Mouse (Mus musculus): ENCODE results near the gene B4galnt4. TPM values are rescaled to one million over a fixed set of nuclear protein-coding genes. Genes with fewer than 3 reads are reported as not detected.

Gene B4galnt4
- total and polyA plus RNA-seq, 3 experiments: 1.4 to 3.0 (median 1.7) TPM

DNA sequence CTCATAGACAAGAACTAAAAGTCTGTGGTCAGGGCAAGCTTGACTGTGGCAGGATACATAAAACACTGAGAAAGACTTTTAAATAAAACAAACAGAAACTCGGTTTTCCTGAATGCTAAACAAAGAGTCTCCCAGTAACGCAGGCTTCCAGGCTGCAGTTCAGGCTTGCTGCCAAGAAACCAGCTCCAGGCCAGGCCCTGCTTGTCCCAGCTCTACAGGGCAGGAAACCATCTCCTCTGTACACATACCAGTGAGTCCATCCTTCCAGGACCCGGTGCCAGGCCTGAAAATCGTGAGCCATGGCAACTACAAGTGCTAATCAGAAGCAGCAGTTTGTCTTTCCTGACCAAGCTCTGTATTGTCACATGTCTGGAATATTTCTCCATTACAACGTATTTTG is 19.2 kb upstream of the B4galnt4 start:
- peak; percentile 72 for DNase-seq

GRCm38 (mm10) chr7:141042539-141042938 is 18.4 kb upstream of the B4galnt4 start:
- DNase-seq: no peak

- DNase-seq: no peak
Observed at GRCm38 (mm10) chr7:141046931-141047580, 13.8 kb upstream of the B4galnt4 start.

- peak; percentile 84 for DNase-seq
Observed at GRCm38 (mm10) chr7:141047581-141048225, 13.2 kb upstream of the B4galnt4 start.

DNA sequence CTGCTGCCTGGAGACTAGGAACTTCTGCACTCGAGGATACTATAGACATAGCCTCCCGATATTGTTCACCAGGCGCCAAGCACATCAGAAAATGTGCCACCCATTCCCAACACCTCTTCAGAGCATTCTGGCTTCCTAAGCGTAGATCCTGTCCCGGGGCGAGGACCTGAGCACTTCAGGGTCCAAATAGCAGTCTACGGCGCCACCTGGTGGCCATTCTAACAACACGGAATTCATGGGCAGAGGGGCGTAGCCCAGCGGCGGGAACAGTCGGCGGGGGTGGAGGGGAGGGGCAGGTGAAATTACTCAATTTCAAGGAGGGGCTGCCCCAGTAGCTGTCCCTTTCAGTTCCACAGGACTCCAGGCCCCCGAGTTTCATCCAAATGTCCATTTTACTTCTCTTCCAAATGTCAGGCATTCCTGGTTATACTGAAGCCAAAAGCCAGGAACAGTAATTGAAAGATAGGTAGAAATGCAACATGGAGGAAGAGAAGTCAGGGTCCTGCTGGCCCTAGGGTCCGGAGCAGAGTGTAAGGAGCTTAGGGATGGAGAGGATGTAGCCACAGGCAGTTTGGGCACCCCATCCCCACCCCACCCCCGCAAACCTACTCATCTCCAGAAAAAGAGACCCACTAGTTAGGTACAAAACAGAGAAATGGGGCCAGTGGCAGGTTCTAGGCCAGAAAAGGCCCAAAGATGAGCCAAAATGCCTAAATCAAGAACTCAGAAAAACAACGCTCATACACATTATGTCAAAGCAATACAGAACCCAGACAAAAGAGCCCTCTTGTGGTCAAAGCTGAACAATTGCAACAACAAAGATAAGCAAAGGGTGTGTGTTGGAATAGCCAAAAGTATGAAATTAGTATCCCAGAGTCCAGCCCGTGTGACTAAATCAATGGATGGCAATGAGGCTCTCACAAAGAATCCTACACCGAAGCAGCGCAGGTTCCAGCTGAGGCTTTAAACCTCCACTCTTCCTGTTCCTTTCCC is 12.4 kb upstream of the B4galnt4 start:
- DNase-seq: peak; percentile 92

DNA sequence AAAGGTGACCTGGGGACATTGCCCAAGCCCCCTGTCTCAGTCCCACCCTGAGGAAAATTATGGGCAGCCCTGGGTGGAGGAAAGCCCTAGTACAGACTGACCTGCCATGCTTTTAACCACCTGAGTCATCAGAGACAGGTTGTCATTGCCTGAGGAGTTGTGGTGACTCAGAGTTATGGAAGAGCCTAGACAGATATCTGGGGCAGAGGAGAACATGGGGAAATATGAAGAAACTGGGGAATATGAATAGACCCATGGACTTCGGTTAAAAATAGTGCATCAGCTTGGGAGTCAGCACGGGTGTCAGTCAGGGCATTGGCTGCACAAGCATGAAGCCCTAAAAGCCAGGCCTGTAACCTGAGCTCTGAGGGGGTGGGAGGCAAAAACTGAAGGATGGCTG is 11.6 kb upstream of the B4galnt4 start:
- DNase-seq: peak; percentile 16

GRCm38 (mm10) chr7:141051060-141051685 is 9.7 kb upstream of the B4galnt4 start:
- DNase-seq: peak; percentile 36

DNA sequence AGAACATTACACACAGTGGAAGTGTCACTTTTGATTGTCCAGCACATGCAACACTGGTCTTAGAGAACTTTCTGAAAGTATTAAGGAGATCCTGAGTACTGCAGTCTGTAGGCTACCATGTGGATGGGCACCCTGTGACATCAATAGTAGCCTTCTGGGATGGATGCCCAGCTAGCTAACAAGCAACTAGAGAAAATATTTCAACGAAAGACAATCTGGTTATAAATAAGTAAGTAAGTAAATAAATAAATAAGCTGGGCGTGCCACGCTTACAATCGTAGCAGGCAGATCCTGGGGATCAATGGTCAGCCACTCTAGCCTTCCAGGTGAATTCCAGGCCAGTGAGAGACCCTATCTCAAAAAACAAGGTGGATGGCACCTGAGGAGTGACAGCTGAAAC is 8.9 kb upstream of the B4galnt4 start:
- no peak for DNase-seq

- no peak for DNase-seq
Observed at GRCm38 (mm10) chr7:141052421-141052820, 8.5 kb upstream of the B4galnt4 start.

DNA sequence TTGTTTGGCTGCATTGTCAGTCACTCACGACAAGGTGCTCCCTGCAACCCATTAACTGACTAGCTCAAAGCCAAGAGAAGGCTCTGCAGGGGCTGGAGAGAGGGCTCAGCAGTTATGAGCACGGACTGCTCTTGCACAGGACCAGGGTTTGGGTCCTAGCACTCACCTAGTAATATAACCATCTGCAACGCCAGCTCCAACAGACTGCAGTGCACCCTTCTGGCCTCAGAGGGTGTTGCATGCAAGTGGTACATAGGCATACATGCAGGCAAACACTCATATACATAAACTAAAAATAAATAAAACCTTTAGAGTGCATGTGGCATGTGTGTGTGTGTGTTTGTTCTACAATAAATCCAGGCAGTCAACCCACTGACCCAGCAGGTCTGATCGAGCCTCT is 5.1 kb upstream of the B4galnt4 start:
- no peak for DNase-seq

- no peak for DNase-seq
Observed at GRCm38 (mm10) chr7:141056976-141057375, 3.9 kb upstream of the B4galnt4 start.

GRCm38 (mm10) chr7:141057541-141057940 is 3.4 kb upstream of the B4galnt4 start:
- no peak for DNase-seq

GRCm38 (mm10) chr7:141058601-141059341 is 2.1 kb upstream of the B4galnt4 start:
- no peak for DNase-seq

GRCm38 (mm10) chr7:141059929-141060328 is 975 bp upstream of the B4galnt4 start:
- DNase-seq: no peak

DNA sequence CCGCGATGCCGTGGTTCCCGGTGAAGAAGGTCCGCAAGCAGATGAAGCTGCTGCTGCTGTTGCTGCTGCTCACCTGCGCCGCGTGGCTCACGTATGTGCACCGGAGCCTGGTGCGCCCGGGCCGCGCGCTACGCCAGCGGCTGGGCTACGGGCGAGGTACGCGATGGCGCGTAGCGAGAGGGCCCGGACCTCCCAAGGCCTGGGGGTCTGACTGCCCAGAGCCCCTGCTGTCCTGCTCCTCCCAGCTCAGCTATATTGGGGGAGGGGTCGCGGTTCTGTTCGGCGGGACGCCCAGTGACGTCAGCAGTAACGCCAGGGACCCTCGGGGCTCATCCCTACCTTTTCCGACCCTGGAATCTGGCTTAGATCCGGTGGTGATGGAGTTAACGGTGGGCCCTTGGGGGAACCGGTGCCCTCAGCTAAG is 377 bp downstream of the B4galnt4 start:
- DNase-seq: no peak

- DNase-seq: no peak
Observed at GRCm38 (mm10) chr7:141062525-141062924, 1.6 kb downstream of the B4galnt4 start.

GRCm38 (mm10) chr7:141063353-141063752 is 2.4 kb downstream of the B4galnt4 start:
- DNase-seq: no peak

DNA sequence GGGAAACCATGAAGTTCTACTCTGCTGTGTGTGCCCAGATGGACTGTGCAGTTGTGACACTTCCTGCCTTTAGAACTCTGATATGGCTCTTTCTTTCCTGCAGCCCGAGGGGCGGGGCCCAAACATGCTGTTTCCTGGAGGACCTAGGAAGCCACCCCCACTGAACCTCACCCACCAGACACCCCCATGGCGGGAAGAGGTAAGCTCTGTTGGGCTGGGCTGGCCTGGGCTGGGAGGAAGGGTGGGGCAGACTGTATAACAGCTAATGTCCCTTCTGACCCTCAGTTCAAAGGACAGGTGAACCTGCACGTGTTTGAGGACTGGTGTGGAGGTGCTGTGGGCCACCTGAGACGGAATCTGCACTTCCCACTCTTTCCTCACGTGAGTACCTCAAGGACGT is 3.3 kb downstream of the B4galnt4 start:
- no peak for DNase-seq

DNA sequence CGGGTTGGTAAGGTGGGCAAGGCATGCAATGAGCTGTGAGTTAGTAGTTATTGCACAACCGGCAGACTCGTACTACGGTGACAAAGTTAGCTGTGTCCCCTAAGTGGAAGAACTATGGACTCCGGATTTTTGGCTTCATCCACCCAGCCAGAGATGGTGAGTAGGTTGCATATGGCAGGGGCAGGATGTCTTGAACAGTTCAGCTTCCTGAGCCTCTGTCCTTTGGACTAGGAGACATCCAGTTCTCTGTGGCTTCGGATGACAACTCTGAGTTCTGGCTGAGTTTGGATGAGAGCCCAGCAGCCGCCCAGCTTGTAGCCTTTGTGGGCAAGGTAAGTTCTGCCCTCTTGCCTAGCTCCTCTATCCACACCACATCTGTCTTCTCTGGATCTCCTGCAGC is 3.7 kb downstream of the B4galnt4 start:
- DNase-seq: no peak

DNA sequence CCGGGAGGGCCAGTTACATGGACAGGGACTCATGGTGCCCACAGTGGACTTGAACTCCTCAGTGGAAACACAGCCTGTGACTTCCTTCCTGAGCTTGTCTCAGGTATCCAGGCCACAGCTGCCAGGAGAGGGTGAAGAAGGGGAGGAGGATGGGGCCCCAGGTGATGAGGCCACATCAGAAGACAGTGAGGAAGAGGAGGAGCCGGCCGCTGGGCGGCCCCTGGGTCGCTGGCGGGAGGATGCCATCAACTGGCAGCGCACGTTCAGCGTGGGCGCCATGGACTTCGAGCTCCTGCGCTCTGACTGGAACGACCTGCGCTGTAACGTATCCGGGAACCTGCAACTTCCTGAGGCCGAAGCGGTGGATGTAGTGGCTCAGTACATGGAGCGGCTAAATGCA is 7.4 kb downstream of the B4galnt4 start:
- no peak for DNase-seq

DNA sequence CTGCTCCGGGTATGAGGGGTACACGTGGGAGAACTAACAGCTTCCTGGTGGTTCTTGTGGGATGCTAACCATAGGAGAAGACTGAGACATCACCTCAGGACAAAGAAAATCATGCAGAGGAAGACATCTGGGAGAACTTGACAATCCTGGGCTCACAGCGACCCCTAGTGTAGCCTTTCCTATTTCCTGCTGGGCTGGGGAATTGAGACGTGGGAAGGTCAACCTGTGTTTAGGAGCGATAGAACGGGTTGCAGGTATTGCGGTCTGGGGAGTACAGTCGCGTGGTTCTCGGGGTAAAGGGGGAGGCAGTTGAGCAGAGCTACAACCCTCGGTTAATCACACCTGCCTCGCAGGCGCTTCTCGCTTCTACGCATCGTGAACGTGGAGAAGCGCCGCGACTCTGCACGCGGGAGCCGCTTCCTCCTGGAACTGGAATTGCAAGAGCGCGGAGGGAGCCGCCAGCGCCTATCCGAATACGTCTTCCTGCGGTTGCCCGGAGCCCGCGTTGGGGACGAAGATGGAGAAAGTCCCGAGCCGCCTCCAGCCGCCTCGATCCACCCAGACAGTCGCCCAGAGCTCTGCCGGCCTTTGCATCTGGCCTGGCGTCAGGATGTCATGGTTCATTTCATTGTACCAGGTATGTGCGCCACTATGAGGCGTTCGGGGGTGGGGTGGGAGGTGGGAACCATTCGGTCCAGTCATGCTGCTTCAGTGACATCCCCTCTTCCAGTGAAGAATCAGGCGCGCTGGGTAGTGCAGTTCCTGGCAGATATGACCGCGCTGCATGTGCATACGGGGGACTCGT is 9.4 kb downstream of the B4galnt4 start:
- DNase-seq: peak; percentile 76

Data from adrenal gland, adult 2 months (tissue).